Mouse (Mus musculus): ENCODE measurements around the gene Fmnl2.

DNA sequence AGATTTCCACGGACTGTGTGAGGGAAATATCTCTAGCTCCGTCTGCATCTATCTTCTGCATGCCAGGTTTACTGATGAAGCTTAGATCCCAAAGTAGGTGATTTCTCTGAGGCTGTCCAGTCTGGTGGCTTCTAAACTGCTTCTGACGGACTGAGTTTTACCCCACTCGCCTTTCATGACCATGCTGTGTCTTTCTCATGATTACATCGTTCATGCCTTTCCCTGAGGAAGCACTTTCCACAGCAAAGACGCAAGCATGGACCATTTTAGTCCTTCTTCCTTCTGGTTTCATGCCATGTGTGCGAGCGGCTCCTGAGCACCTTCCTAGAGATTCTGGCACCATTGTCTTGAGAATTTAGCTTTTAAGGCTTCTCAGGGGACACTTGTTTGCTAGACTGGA, 123.9 kb downstream of the Fmnl2 start:
- no peak for TF ChIP-seq CTCF (IDR thresholded peaks at IDR 0.05; ENCODE audit: control insufficient read depth, insufficient read depth, insufficient read length)
- TF ChIP-seq MAX (IDR thresholded peaks at IDR 0.05), result no peak
- no peak for TF ChIP-seq CEBPB (IDR thresholded peaks at IDR 0.05; ENCODE audit: low read depth)
- TF ChIP-seq USF1 (IDR thresholded peaks at IDR 0.05; ENCODE audit: low read depth), result no peak
- TF ChIP-seq MYOG (IDR thresholded peaks at IDR 0.05; ENCODE audit: control insufficient read depth, extremely low read depth, insufficient read length), result no peak
- TF ChIP-seq MYOD1 (IDR thresholded peaks at IDR 0.05; ENCODE audit: control insufficient read depth, insufficient read length, low read depth), result no peak
